Mouse (Mus musculus) liver, embryonic 13.5 days (tissue): ENCODE data around the gene Cldn24. TPM values are rescaled to one million over a fixed set of nuclear protein-coding genes. Genes with fewer than 3 reads are reported as not detected.
A peak's percentile ranks its signal among the peaks of the same experiment; 100 is the strongest.

Experiments used
- ATAC-seq: fragments of 200-750 bp; cut with Nextera tagmentation; 2 replicates; pipeline ENCODE4 v1.8.0; 2017; ENCODE audit warnings: low read depth, mild to moderate bottlenecking, moderate number of reproducible peaks, moderate library complexity
- DNase-seq: peaks from one replicate; pipeline ENCODE4 v3.0.0; 2022
- H3K27ac ChIP-seq: fragments of 300-500 bp; sonication (generic); 2 replicates; pipeline ENCODE4 v1.5.1; 2015; ENCODE audit warnings: moderate library complexity, mild to moderate bottlenecking, inconsistent platforms
- H3K27me3 ChIP-seq: fragments of 300-500 bp; sonication (generic); 2 replicates; pipeline ENCODE4 v1.6.1; 2015; ENCODE audit warnings: mild to moderate bottlenecking, inconsistent platforms
- H3K36me3 ChIP-seq: fragments of 300-500 bp; sonication (generic); 2 replicates; pipeline ENCODE4 v1.6.1; 2015; ENCODE audit warnings: mild to moderate bottlenecking, inconsistent platforms
- H3K4me1 ChIP-seq: fragments of 300-500 bp; sonication (generic); replicated peaks from 2 replicates; pipeline ENCODE4 v1.6.1; 2015; ENCODE audit warnings: inconsistent platforms
- H3K4me2 ChIP-seq: fragments of 300-500 bp; sonication (generic); 2 replicates; pipeline ENCODE4 v1.6.1; 2015; ENCODE audit warnings: inconsistent platforms, mild to moderate bottlenecking, moderate library complexity
- H3K4me3 ChIP-seq: fragments of 300-500 bp; sonication (generic); replicated peaks from 2 replicates; pipeline ENCODE4 v1.5.1; 2015; ENCODE audit warnings: mild to moderate bottlenecking, inconsistent platforms
- H3K9ac ChIP-seq: fragments of 300-500 bp; sonication (generic); 2 replicates; pipeline ENCODE4 v1.6.1; 2015; ENCODE audit warnings: mild to moderate bottlenecking, inconsistent platforms
- H3K9me3 ChIP-seq: fragments of 300-500 bp; sonication (generic); replicated peaks from 2 replicates; pipeline ENCODE4 v1.6.1; 2016; ENCODE audit warnings: inconsistent platforms
- WGBS: fragments of 180-500 bp; shearing (Covaris S2); methylation state at CpG from one replicate; pipeline ENCODE4 v1.1.7; 2015; ENCODE audit not compliant: insufficient replicate concordance; 5-methylcytosine and 5-hydroxymethylcytosine counted together
- polyA plus RNA-seq: library from polyadenylated mRNA; unstranded; fragments of >200 nt; fragmentation: Nextera tagmentation; extraction: Ambion mirVana; gene quantifications from 2 replicates; pipeline ENCODE4 v1.2.1, GENCODE M21; 2015

The Cldn24 gene
- polyA plus RNA-seq, 1 experiment from 2014 or later: not detected

GRCm38 (mm10) chr8:47853356-47853755, 31.4 kb downstream of the Cldn24 start:
- ATAC-seq (no peak), DNase-seq (no peak)
- Histone ChIP-seq H3K27me3 (no peaks in the 10 kb centered on the region), H3K4me1 (peaks cover 7% of the 10 kb centered on the region; the same call in 1 of the 2 replicates), H3K4me2 (no peak overlapping the region), H3K36me3 (peaks cover 7% of the 10 kb centered on the region; the same call in 1 of the 2 replicates), H3K27ac (no peak overlapping the region), H3K9me3 (no peaks in the 10 kb centered on the region), H3K4me3 (no peak overlapping the region), H3K9ac (no peak overlapping the region)
- 59% methylated on average over 5 of the region's 5 CpGs for WGBS

- H3K27me3 ChIP-seq: no peaks in the 10 kb centered on the region
- 84% methylated on average over 12 of the region's 12 CpGs for WGBS
- no peaks in the 10 kb centered on the region for H3K4me1 ChIP-seq
- H3K9ac ChIP-seq: no peak overlapping the region
- no peak overlapping the region for H3K4me2 ChIP-seq
- H3K27ac ChIP-seq: no peak overlapping the region
- H3K9me3 ChIP-seq: no peaks in the 10 kb centered on the region
- DNase-seq: no peak
- peaks cover 13% of the 10 kb centered on the region; the same call in 1 of the 2 replicates for H3K36me3 ChIP-seq
- no peak for ATAC-seq
- H3K4me3 ChIP-seq: no peak overlapping the region
Measured at GRCm38 (mm10) chr8:47859259-47859658, 37.3 kb downstream of the Cldn24 start.

- H3K4me3 ChIP-seq: no peak overlapping the region
- H3K27me3 ChIP-seq: no peaks in the 10 kb centered on the region
- no peak for DNase-seq
- H3K36me3 ChIP-seq: peaks cover 18% of the 10 kb centered on the region; the same call in 1 of the 2 replicates
- no peak overlapping the region for H3K9ac ChIP-seq
- H3K4me1 ChIP-seq: no peaks in the 10 kb centered on the region
- no peak overlapping the region for H3K4me2 ChIP-seq
- WGBS: 70% methylated on average over 8 of the region's 8 CpGs
- ATAC-seq: no peak
- H3K27ac ChIP-seq: no peak overlapping the region
- H3K9me3 ChIP-seq: no peaks in the 10 kb centered on the region
Measured at GRCm38 (mm10) chr8:47866568-47866967, 44.6 kb downstream of the Cldn24 start.

GRCm38 (mm10) chr8:47867067-47867466, 45.1 kb downstream of the Cldn24 start:
- ATAC-seq: no peak
- no peaks in the 10 kb centered on the region for H3K27me3 ChIP-seq
- H3K4me3 ChIP-seq: no peak overlapping the region

More at GRCm38 (mm10) chr8:47867067-47867466, 45.1 kb downstream of the Cldn24 start:
- Histone ChIP-seq H3K36me3 (peaks cover 18% of the 10 kb centered on the region; the same call in 1 of the 2 replicates), H3K9me3 (no peaks in the 10 kb centered on the region), H3K4me2 (no peak overlapping the region), H3K27ac (no peak overlapping the region), H3K9ac (no peak overlapping the region), H3K4me1 (no peaks in the 10 kb centered on the region)
- peak; percentile 36 for DNase-seq
- WGBS: 25% methylated on average over 8 of the region's 8 CpGs

Other genes with a start within 250 kb of the Cldn24 start
- gene Ing2, start 146.6 kb upstream of the Cldn24 start, polyA plus RNA-seq: 8.6 and 9.9 TPM in 2 replicates
- gene Cdkn2aip, start 108.2 kb upstream of the Cldn24 start, polyA plus RNA-seq: 13.5 and 16.1 TPM in 2 replicates
- gene Cldn22, start 2.3 kb downstream of the Cldn24 start, polyA plus RNA-seq: not detected in 2 replicates
- gene Wwc2, start 168.8 kb downstream of the Cldn24 start, polyA plus RNA-seq: 1.5 and 1.6 TPM in 2 replicates